Mouse (Mus musculus): ENCODE data around the gene Dhcr7. TPM values are rescaled to one million over a fixed set of nuclear protein-coding genes. Genes with fewer than 3 reads are reported as not detected.

Gene Dhcr7
- polyA plus RNA-seq (2012; rRNA removed): 51.7 and 81.9 TPM in 2 replicates

DNA sequence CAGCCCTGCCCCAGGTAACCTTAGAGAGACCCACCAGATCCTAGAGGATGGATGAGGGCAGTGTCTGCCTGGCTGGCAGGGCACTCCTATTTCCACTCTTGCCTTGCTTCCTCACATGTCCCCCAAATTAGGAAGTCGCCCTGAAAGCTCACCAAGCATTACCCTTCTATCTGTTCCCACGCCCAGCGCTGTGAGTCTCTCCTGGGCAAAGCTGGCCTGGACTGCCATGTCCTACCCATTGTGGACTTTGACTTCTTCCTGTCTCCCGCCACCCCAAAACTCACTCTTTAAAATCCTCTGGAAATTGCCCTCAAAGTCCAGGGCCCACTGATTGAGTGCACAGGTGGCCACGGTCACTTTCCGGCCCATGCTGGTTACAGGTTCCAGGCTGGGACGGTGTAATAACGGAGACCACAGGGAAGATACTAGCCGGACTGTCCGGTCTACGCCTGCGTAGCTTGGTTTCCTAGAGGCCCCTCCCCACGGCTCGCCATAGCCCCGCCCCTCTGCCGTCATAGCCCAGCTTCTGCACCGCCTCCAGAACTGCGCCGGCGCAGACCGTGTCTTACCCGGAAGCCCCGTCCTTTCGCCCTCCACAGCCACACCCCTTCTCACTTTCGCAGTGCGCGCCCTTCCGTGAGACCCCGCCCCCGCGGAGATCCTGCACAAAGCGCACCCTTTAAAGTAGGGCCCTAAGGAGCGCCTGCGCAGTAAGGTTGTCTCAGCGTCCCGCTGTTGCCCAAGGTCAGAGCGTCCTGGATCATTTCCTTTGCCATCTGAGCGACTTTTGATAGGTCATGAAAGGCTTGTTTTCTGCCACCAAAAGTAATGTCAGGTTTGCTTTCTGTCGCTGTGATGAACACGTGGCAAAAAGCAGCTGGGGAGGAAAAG is at the start of gene Dhcr7, which contains the start of gene Nadsyn1:
Gene Dhcr7, plus strand, starts transcription at position 771 of the 891 bp plus-strand sequence.
Gene Nadsyn1, minus strand, starts transcription at position 475 of the 891 bp plus-strand sequence.
- H3K36me3 ChIP-seq (ENCODE audit: control insufficient read depth, insufficient read depth, low read length): no peaks in the 10 kb centered on the region; the same call in 1 of the 2 replicates
- TF ChIP-seq CTCF (conservative IDR thresholded peaks at IDR 0.05; ENCODE audit: insufficient read depth, insufficient read length, low read depth, low read length) (no peak), POLR2A (IDR thresholded peaks at IDR 0.05; ENCODE audit: low read depth, low read length) (peak; percentile 89)
- DNase-seq: peak; percentile 100
- peaks cover 19% of the 10 kb centered on the region; the same call in 1 of the 2 replicates for H3K4me1 ChIP-seq (ENCODE audit: control insufficient read depth, insufficient read depth, low read length)
- WGBS: under 1% methylated on average over 40 of the region's 40 CpGs
- H3K4me3 ChIP-seq (ENCODE audit: insufficient read depth, low read depth, low read length): peak within 1 kb of the TSS; percentile 81
- peak within 1 kb of the TSS; percentile 95 for H3K27ac ChIP-seq (ENCODE audit: insufficient read depth, low read depth, low read length)
- no peaks in the 10 kb centered on the region for H3K27me3 ChIP-seq (replicated peaks; ENCODE audit: control insufficient read depth, insufficient read depth, low read length)

DNA sequence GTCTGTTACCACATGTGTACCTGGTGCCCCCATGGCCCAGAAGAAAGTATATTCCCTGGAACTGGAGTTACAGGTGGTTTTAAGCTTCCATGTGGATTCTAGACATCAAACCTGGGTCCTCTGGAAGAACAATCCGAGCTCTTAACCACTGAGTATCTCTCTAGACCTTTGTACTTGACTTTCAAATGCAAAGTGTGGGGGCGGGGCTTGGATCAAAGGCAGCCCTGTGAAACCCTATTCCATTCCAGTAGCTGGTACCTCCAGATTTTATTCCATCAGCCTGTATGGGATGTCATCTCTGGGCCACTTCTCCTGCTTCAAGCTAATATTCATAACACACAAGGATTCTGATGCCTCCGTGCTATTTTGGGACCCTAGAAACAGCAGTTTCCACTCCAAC is 46.8 kb upstream of the Dhcr7 start:
- DNase-seq: peak; percentile 34
- H3K4me1 ChIP-seq (ENCODE audit: control insufficient read depth, insufficient read depth, low read length): no peaks in the 10 kb centered on the region; the same call in 1 of the 2 replicates
- TF ChIP-seq CTCF (conservative IDR thresholded peaks at IDR 0.05; ENCODE audit: insufficient read depth, insufficient read length, low read depth, low read length) (no peak), POLR2A (IDR thresholded peaks at IDR 0.05; ENCODE audit: low read depth, low read length) (no peak)
- H3K4me3 ChIP-seq (ENCODE audit: insufficient read depth, low read depth, low read length): no peak overlapping the region
- H3K27ac ChIP-seq (ENCODE audit: insufficient read depth, low read depth, low read length): no peak overlapping the region
- H3K36me3 ChIP-seq (ENCODE audit: control insufficient read depth, insufficient read depth, low read length): no peaks in the 10 kb centered on the region
- WGBS: 52% methylated on average over 3 of the region's 3 CpGs
- no peaks in the 10 kb centered on the region for H3K27me3 ChIP-seq (replicated peaks; ENCODE audit: control insufficient read depth, insufficient read depth, low read length)

DNA sequence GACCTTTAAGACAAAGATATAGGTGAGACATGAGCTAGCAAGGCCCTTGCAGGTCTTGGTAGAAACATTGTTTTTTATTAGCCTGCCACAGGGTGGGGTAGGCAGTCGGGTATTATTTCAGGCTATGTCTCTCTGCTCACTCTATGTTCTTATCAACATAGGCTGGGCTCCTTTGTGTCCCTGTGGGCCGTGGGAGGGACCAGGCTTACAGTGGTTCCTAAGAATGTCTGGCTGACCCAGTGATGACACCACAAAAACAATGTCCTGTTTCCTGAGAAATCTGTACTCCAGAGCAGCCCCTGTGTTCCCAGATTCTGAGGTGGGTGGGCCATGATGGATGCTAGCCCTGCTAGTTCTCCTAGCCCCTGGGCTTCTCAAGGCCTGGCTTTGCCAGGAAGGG is 45.6 kb upstream of the Dhcr7 start:
- DNase-seq: peak; percentile 75
- no peak for TF ChIP-seq CTCF (conservative IDR thresholded peaks at IDR 0.05; ENCODE audit: insufficient read depth, insufficient read length, low read depth, low read length)
- no peak for TF ChIP-seq POLR2A (IDR thresholded peaks at IDR 0.05; ENCODE audit: low read depth, low read length)
- H3K4me1 ChIP-seq (ENCODE audit: control insufficient read depth, insufficient read depth, low read length): no peaks in the 10 kb centered on the region; the same call in 1 of the 2 replicates
- H3K27ac ChIP-seq (ENCODE audit: insufficient read depth, low read depth, low read length): peak overlapping the region; percentile 61; the same call in 1 of the 2 replicates
- H3K4me3 ChIP-seq (ENCODE audit: insufficient read depth, low read depth, low read length): no peak overlapping the region
- no peaks in the 10 kb centered on the region for H3K36me3 ChIP-seq (ENCODE audit: control insufficient read depth, insufficient read depth, low read length)
- H3K27me3 ChIP-seq (replicated peaks; ENCODE audit: control insufficient read depth, insufficient read depth, low read length): no peaks in the 10 kb centered on the region
- WGBS: 54% methylated on average over 2 of the region's 2 CpGs

DNA sequence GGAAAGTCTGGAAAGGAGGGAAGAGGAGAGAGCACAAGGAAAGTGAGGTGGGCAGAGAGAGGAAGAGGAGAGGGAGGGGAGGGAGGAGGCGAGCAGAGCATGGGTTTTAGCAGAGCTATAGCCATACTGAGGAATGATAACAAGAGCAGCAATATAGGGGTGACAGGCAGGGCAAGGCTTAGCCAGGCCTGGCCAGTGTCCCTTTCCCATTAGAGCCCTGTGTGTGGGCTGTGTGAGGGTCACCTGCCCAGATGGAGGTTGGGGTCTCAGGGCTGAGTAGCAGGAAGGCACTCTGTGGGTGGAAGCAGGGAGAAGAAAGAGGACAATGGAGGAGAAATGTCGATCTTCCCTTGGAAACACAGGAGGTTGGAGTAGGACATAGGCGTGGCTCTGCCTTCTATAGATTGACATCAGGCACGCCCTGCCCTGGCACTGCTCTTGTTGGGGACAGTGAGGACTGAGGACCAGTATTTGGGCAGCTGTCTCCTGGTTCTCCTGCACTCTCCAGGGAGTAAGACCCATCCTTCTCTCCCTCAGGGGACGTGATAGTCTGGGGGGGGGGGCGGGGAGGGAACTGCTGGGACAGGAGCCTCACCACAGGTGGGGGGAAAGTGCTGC is 39.5 kb upstream of the Dhcr7 start:
- TF ChIP-seq POLR2A (IDR thresholded peaks at IDR 0.05; ENCODE audit: low read depth, low read length): no peak
- 39% methylated on average over 6 of the region's 6 CpGs for WGBS

DNA sequence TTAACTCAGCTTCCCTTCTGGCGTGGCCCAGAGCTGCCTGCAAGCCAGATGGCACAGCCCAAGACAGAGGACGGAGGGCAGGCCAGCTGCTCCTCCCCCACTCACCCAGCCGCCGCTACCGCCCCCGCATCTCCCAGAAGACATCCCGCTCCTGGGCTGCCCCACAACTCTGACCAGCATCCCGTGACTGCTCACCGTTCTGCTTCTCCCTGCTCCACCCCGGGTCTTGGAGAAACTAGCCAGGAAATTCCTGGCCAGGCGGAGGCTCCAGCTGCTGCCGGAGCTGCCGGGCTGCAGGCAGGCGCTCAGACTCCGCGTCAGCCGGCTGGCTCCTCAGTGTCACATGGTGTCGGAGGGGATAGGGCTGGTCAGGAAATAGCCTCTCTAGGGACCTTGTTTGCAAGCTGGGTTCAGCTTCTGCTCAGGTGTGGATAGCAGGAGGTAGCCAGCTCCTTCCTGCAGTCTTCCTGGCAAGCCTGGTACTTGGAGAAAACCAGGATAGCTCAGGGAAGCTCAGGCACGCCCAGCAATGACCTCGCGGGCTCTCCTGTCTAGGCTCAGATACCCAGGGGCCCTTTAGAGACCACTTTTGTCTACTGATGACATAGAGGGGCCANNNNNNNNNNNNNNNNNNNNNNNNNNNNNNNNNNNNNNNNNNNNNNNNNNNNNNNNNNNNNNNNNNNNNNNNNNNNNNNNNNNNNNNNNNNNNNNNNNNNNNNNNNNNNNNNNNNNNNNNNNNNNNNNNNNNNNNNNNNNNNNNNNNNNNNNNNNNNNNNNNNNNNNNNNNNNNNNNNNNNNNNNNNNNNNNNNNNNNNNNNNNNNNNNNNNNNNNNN is 38.7 kb upstream of the Dhcr7 start, which contains the start of gene Mrgpre:
Gene Mrgpre, minus strand, starts transcription at position 505 of the 834 bp plus-strand sequence.
- no peaks in the 10 kb centered on the region for H3K27me3 ChIP-seq (replicated peaks; ENCODE audit: control insufficient read depth, insufficient read depth, low read length)
- H3K36me3 ChIP-seq (ENCODE audit: control insufficient read depth, insufficient read depth, low read length): no peaks in the 10 kb centered on the region
- DNase-seq: peak; percentile 92
- TF ChIP-seq CTCF (conservative IDR thresholded peaks at IDR 0.05; ENCODE audit: insufficient read depth, insufficient read length, low read depth, low read length) (no peak), POLR2A (IDR thresholded peaks at IDR 0.05; ENCODE audit: low read depth, low read length) (no peak)
- peak within 1 kb of the TSS; percentile 34 for H3K27ac ChIP-seq (ENCODE audit: insufficient read depth, low read depth, low read length)
- H3K4me1 ChIP-seq (ENCODE audit: control insufficient read depth, insufficient read depth, low read length): peaks cover 14% of the 10 kb centered on the region
- WGBS: 4% methylated on average over 21 of the region's 21 CpGs
- H3K4me3 ChIP-seq (ENCODE audit: insufficient read depth, low read depth, low read length): peak within 1 kb of the TSS; percentile 31

More for the DNA sequence above, 39.5 kb upstream of the Dhcr7 start:
- peak overlapping the region; percentile 31 for H3K4me3 ChIP-seq (ENCODE audit: insufficient read depth, low read depth, low read length)
- no peaks in the 10 kb centered on the region for H3K27me3 ChIP-seq (replicated peaks; ENCODE audit: control insufficient read depth, insufficient read depth, low read length)
- peak; percentile 27 for DNase-seq
- H3K36me3 ChIP-seq (ENCODE audit: control insufficient read depth, insufficient read depth, low read length): no peaks in the 10 kb centered on the region
- H3K4me1 ChIP-seq (ENCODE audit: control insufficient read depth, insufficient read depth, low read length): peaks cover 14% of the 10 kb centered on the region
- peak overlapping the region; percentile 34 for H3K27ac ChIP-seq (ENCODE audit: insufficient read depth, low read depth, low read length)

DNA sequence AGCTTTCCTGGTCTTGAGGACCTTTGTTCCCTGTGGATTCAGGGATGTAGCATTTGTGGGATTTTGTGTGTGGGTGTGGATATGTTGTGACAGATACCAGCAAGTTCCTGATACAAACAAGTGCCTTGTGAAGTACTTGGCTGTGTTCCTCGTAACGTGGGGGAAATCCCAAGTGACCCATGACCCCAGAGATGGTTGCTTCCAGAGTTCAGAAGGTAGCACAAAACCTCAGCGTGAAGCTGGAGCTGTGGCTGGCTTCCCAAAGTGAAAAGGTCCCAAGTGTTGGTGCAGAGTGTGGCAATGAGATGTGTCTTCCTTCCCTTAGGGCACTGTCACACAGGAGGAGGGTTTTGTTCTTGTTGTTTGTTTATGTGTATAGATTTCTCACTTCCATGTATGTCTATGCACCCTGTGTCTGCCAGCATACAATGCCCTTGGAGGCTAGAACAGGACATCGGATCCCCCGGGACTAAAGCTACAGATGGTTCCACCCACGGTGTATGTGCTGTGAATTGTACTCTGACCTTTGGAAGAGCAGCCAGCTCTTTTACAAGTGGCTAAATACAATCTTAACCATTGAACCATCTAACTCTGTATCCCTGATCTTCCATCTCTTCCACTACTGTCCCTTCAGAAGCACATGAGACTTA is 30.5 kb upstream of the Dhcr7 start:
- Histone ChIP-seq H3K4me3 (ENCODE audit: insufficient read depth, low read depth, low read length) (no peak overlapping the region), H3K4me1 (ENCODE audit: control insufficient read depth, insufficient read depth, low read length) (peaks cover 8% of the 10 kb centered on the region), H3K27me3 (replicated peaks; ENCODE audit: control insufficient read depth, insufficient read depth, low read length) (no peaks in the 10 kb centered on the region), H3K27ac (ENCODE audit: insufficient read depth, low read depth, low read length) (peak overlapping the region; percentile 71), H3K36me3 (ENCODE audit: control insufficient read depth, insufficient read depth, low read length) (no peaks in the 10 kb centered on the region)
- 45% methylated on average over 6 of the region's 6 CpGs for WGBS
- peak; percentile 73 for DNase-seq
- TF ChIP-seq POLR2A (IDR thresholded peaks at IDR 0.05; ENCODE audit: low read depth, low read length): no peak

Measured in kidney, adult 2 months (tissue).